Mouse (Mus musculus): ENCODE data around the gene Reln. TPM values are rescaled to one million over a fixed set of nuclear protein-coding genes. Genes with fewer than 3 reads are reported as not detected.

Gene Reln
- polyA plus RNA-seq, 1 experiment: 164 TPM

GRCm38 (mm10) chr5:22027240-22027875, 317.1 kb downstream of the Reln start:
- H3K4me3 ChIP-seq (ENCODE audit: insufficient read depth, low read depth, low read length): no peak overlapping the region
- no peak for TF ChIP-seq POLR2A (IDR thresholded peaks at IDR 0.05; ENCODE audit: insufficient read depth, low read depth, low read length)
- H3K27ac ChIP-seq (ENCODE audit: insufficient read depth, low read depth, low read length): no peak overlapping the region
- H3K4me1 ChIP-seq (ENCODE audit: control insufficient read depth, insufficient read depth, low read length): no peaks in the 10 kb centered on the region
- 89% methylated on average over 6 of the region's 6 CpGs for WGBS

- H3K4me1 ChIP-seq (ENCODE audit: control insufficient read depth, insufficient read depth, low read length): no peaks in the 10 kb centered on the region
- TF ChIP-seq POLR2A (IDR thresholded peaks at IDR 0.05; ENCODE audit: insufficient read depth, low read depth, low read length) (no peak), CTCF (IDR thresholded peaks at IDR 0.05; ENCODE audit: insufficient read depth, low read depth, low read length) (no peak)
- no peak overlapping the region for H3K4me3 ChIP-seq (ENCODE audit: insufficient read depth, low read depth, low read length)
- no peak overlapping the region for H3K27ac ChIP-seq (ENCODE audit: insufficient read depth, low read depth, low read length)
- 88% methylated on average over 4 of the region's 4 CpGs for WGBS
Observed at GRCm38 (mm10) chr5:22025746-22026145, 318.8 kb downstream of the Reln start.

- no peak overlapping the region for H3K27ac ChIP-seq (ENCODE audit: insufficient read depth, low read depth, low read length)
- 35% methylated on average over 3 of the region's 3 CpGs for WGBS
- no peak overlapping the region for H3K4me3 ChIP-seq (ENCODE audit: insufficient read depth, low read depth, low read length)
- H3K4me1 ChIP-seq (ENCODE audit: control insufficient read depth, insufficient read depth, low read length): no peaks in the 10 kb centered on the region
- TF ChIP-seq CTCF (IDR thresholded peaks at IDR 0.05; ENCODE audit: insufficient read depth, low read depth, low read length) (no peak), POLR2A (IDR thresholded peaks at IDR 0.05; ENCODE audit: insufficient read depth, low read depth, low read length) (no peak)
Observed at GRCm38 (mm10) chr5:22024108-22024507, 320.4 kb downstream of the Reln start.

GRCm38 (mm10) chr5:22017896-22018295, 326.6 kb downstream of the Reln start:
- Histone ChIP-seq H3K4me1 (ENCODE audit: control insufficient read depth, insufficient read depth, low read length) (no peaks in the 10 kb centered on the region), H3K27ac (ENCODE audit: insufficient read depth, low read depth, low read length) (no peak overlapping the region), H3K4me3 (ENCODE audit: insufficient read depth, low read depth, low read length) (no peak overlapping the region)
- TF ChIP-seq POLR2A (IDR thresholded peaks at IDR 0.05; ENCODE audit: insufficient read depth, low read depth, low read length): no peak
- no peak for TF ChIP-seq CTCF (IDR thresholded peaks at IDR 0.05; ENCODE audit: insufficient read depth, low read depth, low read length)
- 83% methylated on average over 3 of the region's 3 CpGs for WGBS

- WGBS: 92% methylated on average over 3 of the region's 3 CpGs
Observed at GRCm38 (mm10) chr5:22014459-22014858, 330.0 kb downstream of the Reln start.

GRCm38 (mm10) chr5:22009142-22009541, 335.4 kb downstream of the Reln start:
- TF ChIP-seq CTCF (IDR thresholded peaks at IDR 0.05; ENCODE audit: insufficient read depth, low read depth, low read length): no peak
- TF ChIP-seq POLR2A (IDR thresholded peaks at IDR 0.05; ENCODE audit: insufficient read depth, low read depth, low read length): no peak
- Histone ChIP-seq H3K27ac (ENCODE audit: insufficient read depth, low read depth, low read length) (no peak overlapping the region), H3K4me1 (ENCODE audit: control insufficient read depth, insufficient read depth, low read length) (no peaks in the 10 kb centered on the region), H3K4me3 (ENCODE audit: insufficient read depth, low read depth, low read length) (no peak overlapping the region)
- 93% methylated on average over 8 of the region's 8 CpGs for WGBS

More at GRCm38 (mm10) chr5:22014459-22014858, 330.0 kb downstream of the Reln start:
- Histone ChIP-seq H3K27ac (ENCODE audit: insufficient read depth, low read depth, low read length) (no peak overlapping the region), H3K4me1 (ENCODE audit: control insufficient read depth, insufficient read depth, low read length) (no peaks in the 10 kb centered on the region), H3K4me3 (ENCODE audit: insufficient read depth, low read depth, low read length) (no peak overlapping the region)
- TF ChIP-seq POLR2A (IDR thresholded peaks at IDR 0.05; ENCODE audit: insufficient read depth, low read depth, low read length): no peak
- no peak for TF ChIP-seq CTCF (IDR thresholded peaks at IDR 0.05; ENCODE audit: insufficient read depth, low read depth, low read length)

GRCm38 (mm10) chr5:22007304-22008059, 337.0 kb downstream of the Reln start:
- Histone ChIP-seq H3K4me1 (ENCODE audit: control insufficient read depth, insufficient read depth, low read length) (no peaks in the 10 kb centered on the region), H3K4me3 (ENCODE audit: insufficient read depth, low read depth, low read length) (no peak overlapping the region), H3K27ac (ENCODE audit: insufficient read depth, low read depth, low read length) (no peak overlapping the region)
- TF ChIP-seq POLR2A (IDR thresholded peaks at IDR 0.05; ENCODE audit: insufficient read depth, low read depth, low read length): no peak
- no peak for TF ChIP-seq CTCF (IDR thresholded peaks at IDR 0.05; ENCODE audit: insufficient read depth, low read depth, low read length)
- WGBS: 77% methylated on average over 11 of the region's 11 CpGs

GRCm38 (mm10) chr5:22003858-22004257, 340.6 kb downstream of the Reln start:
- no peak for TF ChIP-seq POLR2A (IDR thresholded peaks at IDR 0.05; ENCODE audit: insufficient read depth, low read depth, low read length)
- TF ChIP-seq CTCF (IDR thresholded peaks at IDR 0.05; ENCODE audit: insufficient read depth, low read depth, low read length): no peak
- WGBS: 92% methylated on average over 4 of the region's 4 CpGs
- H3K4me3 ChIP-seq (ENCODE audit: insufficient read depth, low read depth, low read length): no peak overlapping the region
- no peaks in the 10 kb centered on the region for H3K4me1 ChIP-seq (ENCODE audit: control insufficient read depth, insufficient read depth, low read length)
- H3K27ac ChIP-seq (ENCODE audit: insufficient read depth, low read depth, low read length): no peak overlapping the region

GRCm38 (mm10) chr5:21987711-21988110, 356.8 kb downstream of the Reln start:
- 80% methylated on average over 5 of the region's 5 CpGs for WGBS
- Histone ChIP-seq H3K4me3 (ENCODE audit: insufficient read depth, low read depth, low read length) (no peak overlapping the region), H3K27ac (ENCODE audit: insufficient read depth, low read depth, low read length) (no peak overlapping the region), H3K4me1 (ENCODE audit: control insufficient read depth, insufficient read depth, low read length) (no peaks in the 10 kb centered on the region)
- TF ChIP-seq POLR2A (IDR thresholded peaks at IDR 0.05; ENCODE audit: insufficient read depth, low read depth, low read length): no peak
- no peak for TF ChIP-seq CTCF (IDR thresholded peaks at IDR 0.05; ENCODE audit: insufficient read depth, low read depth, low read length)
